Mouse (Mus musculus): ENCODE data around the gene Tspan8.

GRCm38 (mm10) chr10:115897235-115897634 lies 80.6 kb downstream of the Tspan8 start:
- TF ChIP-seq CTCF (IDR thresholded peaks at IDR 0.05; ENCODE audit: borderline replicate concordance, insufficient read depth, low read depth, low read length) (no peak), POLR2A (IDR thresholded peaks at IDR 0.05; ENCODE audit: borderline replicate concordance, insufficient read depth, low read length) (no peak)

Measured in cerebellum, adult 2 months (tissue).